Mouse (Mus musculus) urinary bladder, postnatal 4 days (tissue): Measurements from ENCODE around the gene Cplane1.

Experiments used
- DNase-seq, 2 experiments: peaks; one replicate each; pipeline ENCODE4 v3.0.0; 2021 to 2022; ENCODE audit warnings: low spot score in 2 of 2

Cplane1 gene

DNA sequence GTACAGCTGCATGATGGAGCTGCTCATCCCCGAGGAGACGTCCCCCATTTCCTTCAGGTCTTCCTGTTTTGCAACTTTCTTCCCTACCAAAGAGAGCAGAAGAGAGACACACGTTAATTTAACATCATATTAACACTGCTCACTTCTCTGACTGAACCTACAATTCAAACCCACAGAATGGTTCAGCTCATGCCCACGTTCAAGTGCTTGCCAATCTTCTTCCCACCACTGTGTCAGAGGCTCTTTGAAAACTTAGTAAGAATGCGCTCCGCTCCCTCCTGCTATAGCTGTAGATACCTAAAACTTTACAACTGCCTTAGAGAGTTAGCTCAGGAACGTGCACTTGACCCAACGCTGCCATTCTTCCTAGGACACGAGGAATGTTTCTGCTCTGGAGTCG, 134.0 kb downstream of the Cplane1 start:
- DNase-seq, result no peak

DNA sequence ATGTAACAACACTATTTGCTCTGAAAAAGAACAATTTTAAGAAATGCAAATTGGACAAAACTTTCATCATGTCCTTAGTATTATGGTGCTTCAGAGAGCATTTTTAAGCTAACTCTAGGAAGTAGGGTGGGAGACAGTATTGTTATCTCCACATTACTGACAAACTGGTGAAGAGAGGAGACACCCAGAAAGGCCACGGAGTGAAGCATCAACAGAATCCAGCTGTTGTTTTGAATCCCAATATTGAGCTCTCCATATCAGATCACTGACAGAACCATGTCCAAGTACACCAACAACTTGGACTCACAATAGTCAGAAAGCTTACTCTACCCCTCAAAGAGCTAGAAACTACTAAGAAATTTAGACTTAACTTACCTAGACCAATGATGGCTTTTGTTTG, 136.6 kb downstream of the Cplane1 start:
- DNase-seq, result no peak

DNA sequence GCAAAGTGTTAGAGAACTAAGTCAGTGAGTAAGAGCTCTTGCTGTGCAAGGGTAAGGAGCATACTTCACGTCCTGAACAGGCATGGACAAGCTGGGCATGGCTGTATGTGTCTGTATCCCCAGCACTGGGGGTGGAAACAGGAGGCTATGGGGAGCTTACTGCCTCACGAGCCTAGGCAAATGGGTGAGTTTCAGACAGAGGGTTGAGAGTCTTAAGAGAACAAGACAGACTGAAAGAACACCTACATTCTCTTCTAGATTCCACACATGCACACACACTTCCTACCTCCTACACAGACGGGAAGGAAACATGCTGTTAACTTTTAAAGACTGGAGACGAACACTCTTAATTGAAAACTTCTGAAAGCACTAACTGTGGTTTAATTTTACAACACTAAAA, 148.5 kb downstream of the Cplane1 start:
- no peak for DNase-seq

DNA sequence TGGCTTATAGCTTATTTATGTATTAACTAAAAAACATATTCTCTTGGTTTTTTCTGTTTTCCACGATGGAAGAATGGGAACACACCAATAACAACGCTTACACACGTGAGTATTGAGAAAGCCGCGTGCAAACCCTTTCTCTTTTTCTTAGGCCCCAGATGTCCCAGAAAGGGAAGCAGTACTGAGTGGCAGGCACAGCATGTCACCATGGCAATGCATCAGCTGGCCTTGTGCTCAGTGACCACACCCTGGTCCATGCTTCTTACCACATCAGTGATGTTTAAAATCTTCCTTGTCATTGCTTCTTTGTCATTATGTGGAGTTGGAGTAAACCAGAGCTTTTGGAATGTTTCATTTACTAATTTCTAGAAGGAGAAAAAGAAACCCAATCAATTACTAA, 150.3 kb downstream of the Cplane1 start:
- DNase-seq, result no peak
